Mouse (Mus musculus) CD4-positive helper T cell, adult 2 months (primary cell): Measurements from ENCODE around the gene Atpif1.

Experiments used
- DNase-seq: peaks from one replicate; pipeline ENCODE4 v3.0.0-alpha.2; 2012; ENCODE audit warnings: low read depth, missing footprints, low spot score

Gene Atpif1

GRCm38 (mm10) chr4:132527917-132528522, 5.4 kb downstream of the Atpif1 start:
- no peak for DNase-seq

- DNase-seq: peak; percentile 44
Observed at GRCm38 (mm10) chr4:132526678-132527077, 6.8 kb downstream of the Atpif1 start.

- DNase-seq: no peak
Observed at GRCm38 (mm10) chr4:132524808-132525207, 8.7 kb downstream of the Atpif1 start.

- DNase-seq: no peak
Observed at GRCm38 (mm10) chr4:132524321-132524741, 9.1 kb downstream of the Atpif1 start.

- DNase-seq: no peak
Observed at GRCm38 (mm10) chr4:132519188-132519587, 14.3 kb downstream of the Atpif1 start.

- no peak for DNase-seq
Observed at GRCm38 (mm10) chr4:132518066-132518465, 15.4 kb downstream of the Atpif1 start.

GRCm38 (mm10) chr4:132515369-132516155, 17.9 kb downstream of the Atpif1 start:
- DNase-seq: peak; percentile 98

- peak; percentile 86 for DNase-seq
Observed at GRCm38 (mm10) chr4:132514555-132515135, 18.8 kb downstream of the Atpif1 start.

- no peak for DNase-seq
Observed at GRCm38 (mm10) chr4:132513395-132514273, 19.8 kb downstream of the Atpif1 start.

GRCm38 (mm10) chr4:132512080-132512479, 21.4 kb downstream of the Atpif1 start:
- no peak for DNase-seq

GRCm38 (mm10) chr4:132510352-132510798, 23.1 kb downstream of the Atpif1 start, which contains the start of gene Sesn2:
Gene Sesn2 (minus strand): TSS chr4:132510501.
- DNase-seq: peak; percentile 96

- peak; percentile 54 for DNase-seq
Observed at GRCm38 (mm10) chr4:132509621-132510296, 23.7 kb downstream of the Atpif1 start.

- no peak for DNase-seq
Observed at GRCm38 (mm10) chr4:132507210-132507609, 26.2 kb downstream of the Atpif1 start.

GRCm38 (mm10) chr4:132506250-132506649, 27.2 kb downstream of the Atpif1 start:
- DNase-seq: no peak

- DNase-seq: no peak
Observed at GRCm38 (mm10) chr4:132505800-132506199, 27.7 kb downstream of the Atpif1 start.

GRCm38 (mm10) chr4:132505034-132505738, 28.3 kb downstream of the Atpif1 start:
- DNase-seq: no peak

GRCm38 (mm10) chr4:132503344-132503743, 30.1 kb downstream of the Atpif1 start:
- DNase-seq: no peak

- no peak for DNase-seq
Observed at GRCm38 (mm10) chr4:132501639-132502038, 31.8 kb downstream of the Atpif1 start.

- DNase-seq: no peak
Observed at GRCm38 (mm10) chr4:132494271-132494918, 39.1 kb downstream of the Atpif1 start.
